Mouse (Mus musculus) megakaryocyte, embryonic 14.5 days (primary cell): ENCODE data around the gene Rab40c.

ENCODE experiments used
- FLI1 ChIP-seq: IDR thresholded peaks from 2 replicates; pipeline ENCODE4 v1.6.1; 2012; ENCODE audit warnings: low read length, inconsistent platforms, mixed read lengths
- GATA1 ChIP-seq: IDR thresholded peaks from 3 replicates; pipeline ENCODE4 v1.6.1; 2012; ENCODE audit warnings: mixed read lengths, low read length, inconsistent platforms, borderline replicate concordance

GRCm38 (mm10) chr17:25922120-25922519 is 2.6 kb upstream of the Rab40c start:
- TF ChIP-seq FLI1 = no peak
- TF ChIP-seq GATA1 = no peak
